Mouse (Mus musculus): ENCODE measurements around the gene Limch1.

DNA sequence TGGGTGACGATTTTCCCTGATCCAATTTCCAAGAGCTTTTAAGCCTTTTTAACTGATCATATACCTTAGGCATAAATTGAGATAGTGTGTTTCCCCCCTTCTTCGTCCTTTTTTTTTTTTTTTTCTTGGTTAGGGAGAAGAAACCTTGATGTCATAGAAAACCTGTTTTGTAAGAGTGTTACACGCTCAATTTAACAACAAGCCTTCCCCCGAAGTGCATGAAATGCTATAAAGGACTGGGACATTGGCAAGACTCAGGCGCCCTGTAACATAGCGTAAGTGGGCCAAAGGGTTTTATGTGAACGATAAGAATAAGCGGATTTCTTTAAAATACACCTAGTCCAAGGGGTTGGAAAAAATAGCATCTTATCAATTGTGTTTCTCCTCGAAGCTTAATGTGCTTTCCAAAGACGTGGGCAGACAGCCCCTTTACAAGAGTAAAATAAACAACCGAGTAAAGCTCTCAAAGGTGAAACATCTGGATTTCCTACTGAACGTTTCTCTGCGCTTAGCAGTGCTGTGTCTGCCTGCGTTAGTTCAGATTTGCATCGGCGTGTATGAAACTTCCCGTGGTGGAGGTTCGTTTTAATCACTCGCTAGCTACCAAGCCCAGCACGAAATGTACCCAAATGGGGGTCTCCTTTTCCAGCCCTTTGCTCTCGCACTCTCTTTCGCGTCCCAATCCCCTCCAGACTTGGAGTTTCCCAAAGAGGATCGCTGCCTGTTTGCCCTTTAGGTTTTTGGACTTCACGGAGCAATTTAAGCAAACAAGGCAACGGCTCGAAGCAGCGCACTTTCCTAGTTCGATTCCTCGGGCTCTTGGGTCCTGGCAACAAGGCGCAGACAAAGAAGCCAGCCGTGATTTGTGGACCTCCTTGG, 354.0 kb downstream of the Limch1 start:
- TF ChIP-seq GATA1 (IDR thresholded peaks at IDR 0.05; ENCODE audit: borderline replicate concordance, low read length) = no peak
- no peak for TF ChIP-seq FLI1 (IDR thresholded peaks at IDR 0.05; ENCODE audit: low read length)
